Mouse (Mus musculus) hindbrain, embryonic 11.5 days (tissue): ENCODE data around the gene Tspan5. TPM values are rescaled to one million over a fixed set of nuclear protein-coding genes. Genes with fewer than 3 reads are reported as not detected.

Source experiments
- ATAC-seq: fragments of 200-750 bp; cut with Nextera tagmentation; 2 replicates; pipeline ENCODE4 v1.8.0; 2017; ENCODE audit warnings: mild to moderate bottlenecking, moderate TSS enrichment, moderate library complexity; ENCODE audit not compliant: low FRiP score
- DNase-seq: peaks from one replicate; pipeline ENCODE4 v3.0.0-alpha.2; 2015; ENCODE audit warnings: low spot score
- H3K27ac ChIP-seq: fragments of 300-500 bp; sonication (generic); 2 replicates; pipeline ENCODE4 v1.5.1; 2014; ENCODE audit warnings: mild to moderate bottlenecking, low read depth, low read length
- H3K27me3 ChIP-seq: fragments of 300-500 bp; sonication (generic); 2 replicates; pipeline ENCODE4 v1.6.1; 2014; ENCODE audit warnings: mild to moderate bottlenecking, low read length, moderate library complexity, mixed read lengths; ENCODE audit not compliant: control insufficient read depth, insufficient read depth
- H3K36me3 ChIP-seq: fragments of 300-500 bp; sonication (generic); 2 replicates; pipeline ENCODE4 v1.6.1; 2014; ENCODE audit warnings: mild to moderate bottlenecking, low read length, moderate library complexity, mixed read lengths; ENCODE audit not compliant: control insufficient read depth, insufficient read depth
- H3K4me1 ChIP-seq: fragments of 300-500 bp; sonication (generic); replicated peaks from 2 replicates; pipeline ENCODE4 v1.6.1; 2014; ENCODE audit warnings: low read length, mixed read lengths; ENCODE audit not compliant: control insufficient read depth, insufficient read depth
- H3K4me2 ChIP-seq: fragments of 300-500 bp; sonication (generic); replicated peaks from 2 replicates; pipeline ENCODE4 v1.6.1; 2014; ENCODE audit warnings: mild to moderate bottlenecking, low read depth, low read length
- H3K4me3 ChIP-seq: fragments of 300-500 bp; sonication (generic); 2 replicates; pipeline ENCODE4 v1.5.1; 2014; ENCODE audit warnings: low read depth, low read length
- H3K9ac ChIP-seq: fragments of 300-500 bp; sonication (generic); 2 replicates; pipeline ENCODE4 v1.6.1; 2014; ENCODE audit warnings: low read depth, low read length
- H3K9me3 ChIP-seq: fragments of 300-500 bp; sonication (generic); 2 replicates; pipeline ENCODE4 v1.6.1; 2016; ENCODE audit warnings: low read length; ENCODE audit not compliant: control insufficient read depth
- WGBS: fragments of 180-500 bp; shearing (Covaris S2); extraction: QIAGEN DNeasy Blood & Tissue Kit; methylation state at CpG from one replicate; pipeline ENCODE4 v1.1.7; 2014; 5-methylcytosine and 5-hydroxymethylcytosine counted together
- polyA plus RNA-seq: library from polyadenylated mRNA; unstranded; fragments of >200 nt; fragmentation: Nextera tagmentation; extraction: Ambion mirVana; gene quantifications from 2 replicates; pipeline ENCODE4 v1.2.1, GENCODE M21; 2014

Tspan5 gene
- polyA plus RNA-seq, 1 experiment from 2014 or later = 51.0 TPM

GRCm38 (mm10) chr3:138739150-138739700 is 2.8 kb upstream of the Tspan5 start:
- Histone ChIP-seq H3K27me3 (0 out of 2 replicates have a peak, but pooled peaks cover 2% of the 10 kb centered on the region), H3K4me1 (no peaks in the 10 kb centered on the region), H3K27ac (no peak overlapping the region), H3K36me3 (no peaks in the 10 kb centered on the region), H3K4me3 (no peak overlapping the region), H3K9me3 (no peaks in the 10 kb centered on the region), H3K4me2 (no peak overlapping the region), H3K9ac (no peak overlapping the region)
- WGBS = 83% methylated on average over 4 of the region's 4 CpGs
- DNase-seq = no peak
- ATAC-seq = no peak

GRCm38 (mm10) chr3:138740291-138740690 is 1.7 kb upstream of the Tspan5 start:
- Histone ChIP-seq H3K4me3 (no peak overlapping the region), H3K4me1 (no peaks in the 10 kb centered on the region), H3K36me3 (no peaks in the 10 kb centered on the region), H3K27me3 (0 out of 2 replicates have a peak, but pooled peaks cover 2% of the 10 kb centered on the region), H3K9ac (no peak overlapping the region), H3K27ac (no peak overlapping the region), H3K9me3 (no peaks in the 10 kb centered on the region), H3K4me2 (no peak overlapping the region)
- DNase-seq = no peak
- ATAC-seq = no peak
- 83% methylated on average over 3 of the region's 3 CpGs for WGBS

DNA sequence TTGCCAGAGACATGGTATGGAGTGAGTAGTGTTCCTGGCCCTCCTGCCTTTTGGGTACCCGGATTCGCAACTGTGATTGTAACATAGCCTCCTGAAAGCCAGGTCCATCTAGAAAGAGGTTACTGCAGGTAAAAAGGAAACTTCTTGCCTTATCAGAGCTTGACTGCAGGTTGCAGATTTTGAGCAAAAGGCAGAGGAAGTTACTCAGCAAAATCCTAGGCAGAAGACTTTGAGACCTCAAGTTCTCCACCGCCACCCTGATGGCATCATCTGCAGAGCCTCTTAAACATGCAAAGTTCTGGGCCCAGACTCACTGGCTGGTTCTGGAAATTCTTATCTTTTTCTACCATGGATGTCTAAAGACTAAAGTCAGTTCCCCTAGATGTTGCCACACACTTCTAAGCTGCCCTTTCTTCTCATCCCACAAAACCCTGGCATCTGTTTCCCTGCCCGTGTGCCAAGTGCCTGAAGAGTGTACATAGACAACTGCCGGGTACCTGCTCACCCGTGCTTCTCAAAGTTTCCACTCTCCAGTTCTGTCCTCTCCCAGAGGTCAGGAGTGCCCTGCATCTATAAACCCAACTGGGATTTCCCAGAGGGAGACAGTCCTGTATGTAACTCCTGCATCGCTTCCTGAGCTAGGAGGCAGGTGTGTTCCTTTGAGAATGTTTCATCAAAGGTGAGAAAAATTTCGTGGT is 1.0 kb upstream of the Tspan5 start:
- DNase-seq (peak; percentile 19), ATAC-seq (no peak)
- H3K9me3 ChIP-seq = no peaks in the 10 kb centered on the region
- no peak overlapping the region for H3K9ac ChIP-seq
- peak overlapping the region; percentile 86 for H3K4me2 ChIP-seq
- no peak overlapping the region for H3K27ac ChIP-seq
- H3K36me3 ChIP-seq = no peaks in the 10 kb centered on the region
- no peaks in the 10 kb centered on the region for H3K4me1 ChIP-seq
- no peak overlapping the region for H3K4me3 ChIP-seq
- H3K27me3 ChIP-seq = 0 out of 2 replicates have a peak, but pooled peaks cover 2% of the 10 kb centered on the region
- 76% methylated on average over 8 of the region's 8 CpGs for WGBS

DNA sequence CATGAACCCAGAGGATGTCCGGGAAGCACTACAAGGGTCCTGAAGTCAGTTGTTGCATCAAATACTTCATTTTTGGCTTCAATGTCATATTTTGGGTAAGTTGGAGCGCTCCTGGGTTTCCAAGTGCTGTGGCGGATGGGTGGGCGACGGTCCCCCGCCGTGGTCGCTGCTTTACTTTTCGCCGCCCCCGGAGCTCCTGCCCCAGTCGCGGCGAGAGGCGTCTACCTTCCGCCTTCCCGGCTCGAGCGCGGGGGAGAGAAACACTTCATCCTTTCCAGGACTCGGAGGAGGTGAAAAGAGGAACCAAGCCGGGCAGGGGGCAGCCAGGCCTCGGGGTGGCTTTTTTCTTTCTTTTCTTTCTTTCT is 553 bp downstream of the Tspan5 start:
- no peak for DNase-seq
- H3K27ac ChIP-seq = peak overlapping the region; percentile 87
- under 1% methylated on average over 23 of the region's 23 CpGs for WGBS
- H3K4me2 ChIP-seq = peak overlapping the region; percentile 86
- H3K9me3 ChIP-seq = no peaks in the 10 kb centered on the region
- peak; percentile 42 for ATAC-seq
- H3K4me3 ChIP-seq = peak overlapping the region; percentile 84
- H3K9ac ChIP-seq = peak overlapping the region; percentile 95
- no peaks in the 10 kb centered on the region for H3K36me3 ChIP-seq
- H3K27me3 ChIP-seq = 0 out of 2 replicates have a peak, but pooled peaks cover 2% of the 10 kb centered on the region
- H3K4me1 ChIP-seq = no peaks in the 10 kb centered on the region

- Histone ChIP-seq H3K27ac (peak overlapping the region; percentile 87), H3K36me3 (no peaks in the 10 kb centered on the region), H3K27me3 (0 out of 2 replicates have a peak, but pooled peaks cover 2% of the 10 kb centered on the region), H3K4me3 (peak overlapping the region; percentile 84), H3K4me1 (no peaks in the 10 kb centered on the region), H3K4me2 (peak overlapping the region; percentile 86), H3K9ac (peak overlapping the region; percentile 95), H3K9me3 (no peaks in the 10 kb centered on the region)
- 0% methylated on average over 33 of the region's 33 CpGs for WGBS
- peak; percentile 94 for ATAC-seq
- peak; percentile 87 for DNase-seq
These were observed 1.2 kb downstream of the Tspan5 start for GRCm38 (mm10) chr3:138743061-138743671.

GRCm38 (mm10) chr3:138744030-138744774 is 2.2 kb downstream of the Tspan5 start:
- Histone ChIP-seq H3K9ac (peak overlapping the region; percentile 95), H3K4me3 (peak overlapping the region; percentile 84), H3K9me3 (no peaks in the 10 kb centered on the region), H3K4me1 (no peaks in the 10 kb centered on the region), H3K36me3 (no peaks in the 10 kb centered on the region), H3K27ac (peak overlapping the region; percentile 87), H3K27me3 (0 out of 2 replicates have a peak, but pooled peaks cover 2% of the 10 kb centered on the region), H3K4me2 (peak overlapping the region; percentile 86)
- DNase-seq (no peak), ATAC-seq (no peak)
- 31% methylated on average over 8 of the region's 8 CpGs for WGBS

DNA sequence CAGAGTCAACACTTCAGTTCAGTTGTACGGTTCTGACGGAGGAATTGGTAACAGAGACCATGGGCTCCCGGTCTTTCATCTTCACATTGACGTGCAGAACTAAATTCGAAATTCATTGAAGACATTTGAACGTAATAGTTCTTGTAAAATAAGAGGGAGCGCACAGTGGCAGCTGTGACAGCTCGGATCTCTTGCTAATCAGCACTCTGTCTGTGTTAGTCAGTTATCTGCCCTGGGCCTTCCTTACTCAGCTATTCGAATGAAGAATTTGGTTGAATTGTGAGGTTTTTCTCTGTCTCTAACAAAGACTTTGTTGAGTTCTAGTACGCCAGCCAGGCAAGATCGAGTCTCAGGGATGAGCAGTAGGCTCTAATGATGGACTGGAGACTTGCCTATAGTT is 3.1 kb downstream of the Tspan5 start:
- Histone ChIP-seq H3K4me1 (no peaks in the 10 kb centered on the region), H3K36me3 (no peaks in the 10 kb centered on the region), H3K4me2 (0 out of 2 replicates have a peak overlapping the region, but pooled peaks have one; percentile 1), H3K27me3 (0 out of 2 replicates have a peak, but pooled peaks cover 2% of the 10 kb centered on the region), H3K9me3 (no peaks in the 10 kb centered on the region), H3K27ac (no peak overlapping the region), H3K4me3 (no peak overlapping the region; the same call in 1 of the 2 replicates), H3K9ac (no peak overlapping the region)
- WGBS = 82% methylated on average over 11 of the region's 11 CpGs
- no peak for ATAC-seq
- no peak for DNase-seq

- H3K27ac ChIP-seq = no peak overlapping the region
- H3K9ac ChIP-seq = no peak overlapping the region
- H3K4me1 ChIP-seq = no peaks in the 10 kb centered on the region
- H3K4me2 ChIP-seq = no peak overlapping the region
- no peak for DNase-seq
- no peaks in the 10 kb centered on the region for H3K9me3 ChIP-seq
- no peak for ATAC-seq
- WGBS = 77% methylated on average over 4 of the region's 4 CpGs
- no peaks in the 10 kb centered on the region for H3K36me3 ChIP-seq
- 0 out of 2 replicates have a peak, but pooled peaks cover 2% of the 10 kb centered on the region for H3K27me3 ChIP-seq
- no peak overlapping the region for H3K4me3 ChIP-seq
These were observed 3.6 kb downstream of the Tspan5 start for GRCm38 (mm10) chr3:138745596-138745995.
